Mouse (Mus musculus) lung, postnatal 36 days (tissue): Measurements from ENCODE around the gene Snd1.

Experiments used
- DNase-seq: peaks from one replicate; pipeline ENCODE4 v3.0.0; 2022; ENCODE audit warnings: mixed read lengths

Gene Snd1

GRCm38 (mm10) chr6:28550255-28551004 is 75.5 kb downstream of the Snd1 start:
- peak; percentile 24 for DNase-seq

GRCm38 (mm10) chr6:28554470-28554869 is 79.5 kb downstream of the Snd1 start:
- DNase-seq: no peak

- DNase-seq: no peak
These were observed 80.1 kb downstream of the Snd1 start for GRCm38 (mm10) chr6:28555002-28555401.

GRCm38 (mm10) chr6:28555428-28555827 is 80.5 kb downstream of the Snd1 start:
- no peak for DNase-seq

- no peak for DNase-seq
These were observed 82.8 kb downstream of the Snd1 start for GRCm38 (mm10) chr6:28557728-28558127.

- no peak for DNase-seq
These were observed 84.5 kb downstream of the Snd1 start for GRCm38 (mm10) chr6:28559419-28559818.

GRCm38 (mm10) chr6:28561291-28561995 is 86.5 kb downstream of the Snd1 start:
- no peak for DNase-seq

GRCm38 (mm10) chr6:28562323-28563044 is 87.5 kb downstream of the Snd1 start:
- DNase-seq: no peak

GRCm38 (mm10) chr6:28567978-28568377 is 93.0 kb downstream of the Snd1 start:
- DNase-seq: no peak

GRCm38 (mm10) chr6:28571946-28572345 is 97.0 kb downstream of the Snd1 start:
- no peak for DNase-seq

- DNase-seq: no peak
These were observed 98.2 kb downstream of the Snd1 start for GRCm38 (mm10) chr6:28572991-28573759.

GRCm38 (mm10) chr6:28576356-28577264 is 101.7 kb downstream of the Snd1 start:
- no peak for DNase-seq

- no peak for DNase-seq
These were observed 107.9 kb downstream of the Snd1 start for GRCm38 (mm10) chr6:28582847-28583246.

GRCm38 (mm10) chr6:28583399-28583798 is 108.5 kb downstream of the Snd1 start:
- DNase-seq: no peak

- DNase-seq: no peak
These were observed 111.9 kb downstream of the Snd1 start for GRCm38 (mm10) chr6:28586806-28587205.

- DNase-seq: no peak
These were observed 113.7 kb downstream of the Snd1 start for GRCm38 (mm10) chr6:28588494-28589171.

GRCm38 (mm10) chr6:28592323-28592893 is 117.5 kb downstream of the Snd1 start:
- peak; percentile 40 for DNase-seq

- no peak for DNase-seq
These were observed 118.8 kb downstream of the Snd1 start for GRCm38 (mm10) chr6:28593708-28594107.

- DNase-seq: no peak
These were observed 119.8 kb downstream of the Snd1 start for GRCm38 (mm10) chr6:28594759-28595158.

- peak; percentile 17 for DNase-seq
These were observed 120.3 kb downstream of the Snd1 start for GRCm38 (mm10) chr6:28595231-28595630.

GRCm38 (mm10) chr6:28597266-28597665 is 122.3 kb downstream of the Snd1 start:
- no peak for DNase-seq
